Mouse (Mus musculus) layer of hippocampus, adult 8-10 months (tissue): ENCODE measurements at regions not wholly inside any gene's neighbourhood (a gene's known extent, or its start where the extent isn't known, plus 50 kb on each side); places are given as distances from the start of the nearest gene placed in this dataset.
"Not testable (repeated sequence)": the region's sequence is repeated elsewhere in the genome, so short reads cannot be mapped to it uniquely, and the experiment has no call there.

Source experiments
- DNase-seq, 2 experiments: peaks; one replicate each; pipeline ENCODE4 v3.0.0; 2022; ENCODE audit warnings: low spot score in 2 of 2

DNA sequence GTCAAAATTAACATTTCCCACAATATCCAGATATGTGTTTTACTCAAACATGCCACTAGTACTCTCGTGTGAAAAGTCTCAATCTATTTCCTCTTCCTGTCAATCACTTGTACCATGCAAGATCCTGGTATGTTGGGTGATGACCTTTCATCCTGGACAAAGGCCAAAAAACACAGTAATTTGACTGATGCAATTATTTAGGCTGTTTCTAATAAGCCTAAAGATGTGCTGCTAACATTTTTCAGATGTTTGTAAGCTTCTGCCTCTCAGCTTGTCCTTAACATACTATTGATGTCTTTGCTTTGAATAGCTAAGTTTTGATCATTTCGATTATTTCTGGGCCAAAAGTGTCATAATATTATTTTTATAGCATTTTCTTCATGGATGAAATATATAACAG, 418.4 kb upstream of the Arrdc4 start:
- DNase-seq = no peak

DNA sequence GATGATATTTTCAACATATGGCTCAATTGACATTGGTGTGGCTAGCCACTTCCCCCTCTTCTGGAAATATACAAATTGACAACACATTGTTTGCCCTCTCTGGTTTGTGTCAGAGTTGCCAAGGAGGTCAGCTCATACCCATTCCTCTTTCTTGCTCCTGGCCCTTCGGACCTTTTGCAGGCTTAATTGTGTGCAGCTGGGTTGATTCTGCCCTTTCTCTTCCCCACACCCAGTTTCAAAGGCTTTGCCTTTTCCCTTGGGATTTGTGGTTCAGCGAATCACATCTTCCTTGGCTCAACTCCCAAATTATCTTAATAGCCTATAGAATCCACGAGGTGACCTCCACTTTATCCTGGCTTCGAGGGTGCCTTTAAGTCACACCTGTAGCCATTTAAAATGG, 412.9 kb upstream of the Arrdc4 start:
- DNase-seq = no peak

- no peak for DNase-seq
These were observed 393.3 kb upstream of the Arrdc4 start for GRCm38 (mm10) chr7:69142351-69142750.

DNA sequence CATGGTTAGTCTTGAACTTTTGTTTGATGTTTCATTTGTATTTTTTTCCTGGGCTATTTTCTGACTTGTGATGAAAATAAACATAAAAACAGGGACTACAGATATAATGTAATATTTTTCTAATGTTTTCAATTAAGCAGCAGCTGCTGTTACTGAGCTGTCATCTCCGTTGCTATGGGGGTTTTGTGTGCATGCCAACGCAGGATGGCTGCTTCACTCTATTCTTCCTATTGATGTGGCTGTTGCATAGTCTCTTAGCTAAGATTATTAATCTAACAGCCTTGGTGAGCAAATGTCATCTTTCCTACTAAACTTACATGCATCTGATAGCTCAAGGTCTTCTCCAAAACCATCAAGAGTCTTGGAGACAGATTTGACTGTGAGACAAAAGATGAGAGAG, 384.4 kb upstream of the Arrdc4 start:
- peak; percentile 30 to 45 for DNase-seq

DNA sequence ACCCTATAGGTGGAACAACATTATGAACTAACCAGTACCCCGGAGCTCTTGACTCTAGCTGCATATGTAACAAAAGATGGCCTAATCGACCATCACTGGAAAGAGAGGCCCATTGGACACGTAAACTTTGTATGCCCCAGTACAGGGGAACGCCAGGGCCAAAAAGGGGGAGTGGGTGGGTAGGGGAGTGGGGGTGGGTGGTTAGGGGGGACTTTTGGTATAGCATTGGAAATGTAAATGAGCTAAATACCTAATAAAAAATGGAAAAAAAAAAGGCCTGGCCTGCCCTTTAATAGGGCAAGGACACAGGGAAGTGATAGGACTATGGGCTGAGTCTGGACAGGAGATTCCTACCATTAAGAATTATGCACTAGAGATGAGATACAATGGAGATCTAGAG, 352.7 kb upstream of the Arrdc4 start:
- DNase-seq = not testable (repeated sequence)

DNA sequence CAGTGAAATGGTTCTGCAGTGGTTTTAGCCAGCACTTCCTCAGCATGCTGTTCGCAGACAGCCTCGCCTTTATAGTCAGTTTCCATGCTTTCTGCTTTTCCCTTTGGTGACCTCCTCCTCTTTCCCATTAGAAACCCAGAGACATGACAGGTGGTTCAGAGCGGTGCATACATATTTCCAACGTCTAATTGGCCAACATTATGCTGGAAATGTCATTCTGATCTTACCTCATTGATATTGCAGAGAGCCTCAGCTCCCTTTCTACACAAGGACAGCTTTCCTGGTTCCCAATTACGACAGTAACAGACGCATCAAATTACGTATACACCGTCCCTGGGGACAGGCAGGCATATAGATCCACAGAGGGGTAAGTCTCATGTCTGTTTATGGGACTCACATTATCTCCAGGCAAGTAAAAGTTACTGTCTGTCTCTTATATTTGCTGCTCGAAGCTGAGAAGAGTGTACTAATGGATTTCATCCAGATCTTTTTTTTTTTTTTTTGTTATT, 348.6 kb upstream of the Arrdc4 start:
- no peak for DNase-seq

GRCm38 (mm10) chr7:69074780-69075179, 325.7 kb upstream of the Arrdc4 start:
- DNase-seq = no peak

- no peak for DNase-seq
These were observed 314.0 kb upstream of the Arrdc4 start for GRCm38 (mm10) chr7:69062994-69063393.

GRCm38 (mm10) chr7:69062506-69062905, 313.5 kb upstream of the Arrdc4 start:
- DNase-seq = no peak

GRCm38 (mm10) chr7:69062094-69062493, 313.1 kb upstream of the Arrdc4 start:
- DNase-seq = peak; percentile 3 to 9

DNA sequence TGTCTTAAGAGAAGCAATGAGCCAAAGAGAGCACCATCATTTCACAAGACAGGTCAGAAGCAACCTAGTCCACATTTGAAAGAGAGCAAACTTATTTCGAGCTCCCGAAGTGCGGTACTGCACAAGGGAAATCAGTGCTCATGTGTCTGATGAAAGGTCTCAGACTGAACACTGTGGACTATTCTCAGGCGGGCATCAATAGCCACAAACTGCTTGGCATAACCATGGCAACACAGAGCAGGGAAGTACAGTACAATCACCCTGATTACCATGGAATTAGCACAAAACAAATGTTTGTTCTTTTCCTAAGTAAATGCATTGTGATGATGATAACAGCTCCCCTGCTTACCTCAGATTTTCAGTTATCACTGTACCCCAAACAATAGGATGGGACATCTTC, 312.2 kb upstream of the Arrdc4 start:
- DNase-seq = peak in 1 of 2 experiments; percentile 2

DNA sequence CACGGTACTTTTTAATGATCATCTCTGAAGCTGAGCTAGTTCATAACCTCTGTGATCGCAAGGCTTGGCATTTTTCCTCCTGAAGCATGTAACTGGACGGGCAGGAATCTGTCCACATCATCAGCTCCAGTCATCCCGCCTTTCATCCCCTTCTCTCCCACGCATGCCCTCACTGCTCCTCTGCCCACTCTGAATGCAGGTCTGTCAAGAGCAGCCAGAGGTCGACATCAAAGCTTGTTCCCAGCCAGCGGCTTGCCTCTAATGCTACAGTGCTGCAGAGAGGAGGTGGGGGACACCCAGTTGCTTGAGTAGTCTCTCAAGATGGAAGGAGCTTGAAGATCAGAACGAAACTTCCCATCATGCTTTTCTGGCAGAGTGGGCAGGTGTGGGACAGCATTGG, 267.5 kb upstream of the Arrdc4 start:
- no peak for DNase-seq

GRCm38 (mm10) chr7:69015047-69015446, 266.0 kb upstream of the Arrdc4 start:
- no peak for DNase-seq

DNA sequence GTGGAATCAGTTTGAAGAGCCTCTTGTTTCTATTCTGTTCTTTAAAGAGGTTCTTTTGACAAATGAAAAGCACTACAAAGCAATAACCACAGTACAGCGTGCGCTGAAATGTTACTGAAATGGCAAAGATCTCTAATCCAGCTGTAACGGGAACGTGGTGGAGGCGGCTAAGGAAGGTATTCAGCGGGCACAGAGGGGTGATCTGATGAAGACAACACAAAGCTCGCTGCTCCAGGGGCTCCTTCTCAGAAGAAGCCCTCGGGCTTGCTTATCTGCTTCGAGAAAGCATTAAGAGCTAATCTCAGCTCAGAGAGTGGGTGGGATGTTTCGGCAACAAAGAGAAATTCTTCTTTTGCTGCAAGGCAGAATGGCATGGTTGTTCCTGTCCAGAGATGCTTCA, 258.2 kb upstream of the Arrdc4 start:
- DNase-seq = no peak

- DNase-seq = no peak
These were observed 239.0 kb upstream of the Arrdc4 start for GRCm38 (mm10) chr7:68988061-68988460.

DNA sequence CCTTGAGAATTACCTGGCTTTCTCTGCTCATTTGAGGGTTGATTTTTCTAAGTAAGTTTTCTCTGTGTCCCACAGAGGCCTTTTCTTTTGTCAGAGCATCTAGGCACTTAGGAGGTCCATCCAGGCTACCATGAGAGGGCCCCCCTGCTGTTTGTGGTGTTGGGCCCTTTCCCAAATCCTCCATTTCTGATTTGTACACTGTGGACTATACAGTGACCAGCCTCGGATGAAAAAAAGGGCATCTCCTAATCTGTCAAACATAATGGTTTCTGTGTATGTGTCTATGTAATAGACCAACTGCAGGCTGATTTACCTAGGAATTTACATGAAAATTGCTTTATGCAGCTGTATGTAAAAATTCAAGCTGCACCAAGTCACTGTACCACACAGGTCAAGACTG, 234.9 kb upstream of the Arrdc4 start:
- no peak for DNase-seq

- no peak for DNase-seq
These were observed 234.0 kb upstream of the Arrdc4 start for GRCm38 (mm10) chr7:68982914-68983502.

DNA sequence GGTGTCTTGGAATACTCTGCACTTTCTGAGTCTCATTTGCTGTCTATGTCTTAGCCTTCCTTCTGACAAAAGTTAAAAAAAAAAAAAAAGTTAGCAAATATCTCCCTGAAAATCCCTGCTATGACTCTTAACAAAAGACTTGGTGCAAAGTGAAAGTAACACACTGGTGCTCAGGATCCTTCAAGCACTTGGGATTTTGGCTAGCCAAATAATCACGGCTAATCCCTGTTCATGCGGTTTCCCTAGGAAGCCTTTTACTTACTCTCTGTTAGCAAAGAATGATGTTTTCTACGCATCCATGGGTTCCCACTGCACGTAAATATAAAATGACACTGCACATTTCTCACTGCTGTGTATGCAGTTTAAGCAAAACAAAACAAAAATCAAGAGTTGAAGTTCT, 229.5 kb upstream of the Arrdc4 start:
- no peak for DNase-seq

DNA sequence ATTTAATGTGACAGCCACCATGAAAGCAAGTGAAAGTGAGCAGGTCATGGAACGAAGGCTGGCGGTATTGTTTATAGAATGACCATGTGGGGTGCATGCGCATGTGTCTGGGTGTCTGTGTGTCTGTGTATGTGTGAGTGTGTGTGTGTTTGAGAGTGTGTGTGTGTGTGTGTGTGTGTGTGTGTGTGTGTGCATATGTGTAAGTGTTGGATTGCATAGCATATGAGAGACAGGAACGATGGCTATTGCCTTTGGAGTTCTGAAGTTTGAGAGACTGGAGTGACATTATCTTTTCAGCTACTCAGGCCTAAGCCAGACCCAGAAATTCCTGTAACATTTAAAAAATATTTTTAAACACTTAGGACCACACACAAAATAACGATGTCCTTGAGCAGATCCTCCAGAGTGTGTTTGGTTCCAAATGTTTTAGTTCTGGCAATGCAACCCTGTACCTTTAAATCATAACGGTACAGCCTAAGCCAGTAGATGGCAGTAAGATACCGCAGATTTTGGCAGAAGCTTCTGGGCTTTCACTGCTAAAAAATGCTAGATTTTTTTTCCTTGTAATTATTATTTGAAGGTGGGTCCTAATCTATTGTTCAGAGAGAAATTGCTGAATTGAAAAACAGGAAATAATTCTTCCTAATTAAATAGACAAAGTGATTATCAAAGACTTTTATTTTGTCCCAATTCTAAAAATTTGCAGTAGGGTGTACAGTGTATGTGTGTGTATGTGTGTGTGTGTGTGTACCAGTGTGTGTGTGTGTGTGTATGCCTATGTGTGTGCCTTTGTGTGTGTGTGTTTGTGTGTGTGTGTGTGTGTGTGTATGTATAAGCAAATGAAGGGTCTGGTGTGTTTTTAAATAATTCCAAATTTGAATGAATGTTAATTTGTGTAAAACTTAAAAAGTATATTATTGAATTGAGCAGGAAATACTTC, 228.0 kb upstream of the Arrdc4 start:
- peak; percentile 14 to 36 for DNase-seq

DNA sequence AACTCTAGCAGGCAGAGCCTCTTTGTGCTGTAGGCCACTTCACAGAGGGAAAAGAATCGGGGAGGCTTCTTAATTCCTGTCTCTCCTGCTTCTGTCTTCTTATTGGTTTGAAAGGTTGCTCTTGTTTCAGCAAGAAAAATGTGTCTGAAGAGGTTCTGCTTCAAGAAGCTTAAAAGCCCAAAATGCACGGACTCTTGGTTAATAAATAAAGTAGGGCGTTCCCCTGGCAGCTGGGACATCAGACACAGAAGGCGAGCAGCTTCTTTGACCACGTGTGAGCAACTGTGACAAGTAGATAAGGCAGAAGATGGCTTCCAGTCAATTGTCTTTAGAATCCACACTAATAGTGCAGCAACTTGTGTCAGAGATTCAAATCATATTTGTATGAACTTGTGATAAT, 226.9 kb upstream of the Arrdc4 start:
- DNase-seq = no peak

DNA sequence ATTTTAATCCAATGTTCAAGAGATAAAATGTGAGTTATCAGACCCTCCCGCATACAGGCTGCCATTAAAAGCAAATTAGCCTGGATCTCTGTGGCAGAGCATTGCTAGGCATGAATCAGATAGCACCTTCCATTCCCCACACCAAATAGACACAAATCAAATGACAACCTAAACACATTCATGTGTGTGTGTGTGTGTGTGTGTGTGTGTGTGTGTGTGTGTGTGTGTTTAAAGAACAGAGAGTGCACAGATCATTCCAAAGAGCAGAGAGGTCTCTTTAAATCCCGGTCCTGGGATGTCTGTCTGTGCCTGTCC, 226.5 kb upstream of the Arrdc4 start:
- DNase-seq = no peak

DNA sequence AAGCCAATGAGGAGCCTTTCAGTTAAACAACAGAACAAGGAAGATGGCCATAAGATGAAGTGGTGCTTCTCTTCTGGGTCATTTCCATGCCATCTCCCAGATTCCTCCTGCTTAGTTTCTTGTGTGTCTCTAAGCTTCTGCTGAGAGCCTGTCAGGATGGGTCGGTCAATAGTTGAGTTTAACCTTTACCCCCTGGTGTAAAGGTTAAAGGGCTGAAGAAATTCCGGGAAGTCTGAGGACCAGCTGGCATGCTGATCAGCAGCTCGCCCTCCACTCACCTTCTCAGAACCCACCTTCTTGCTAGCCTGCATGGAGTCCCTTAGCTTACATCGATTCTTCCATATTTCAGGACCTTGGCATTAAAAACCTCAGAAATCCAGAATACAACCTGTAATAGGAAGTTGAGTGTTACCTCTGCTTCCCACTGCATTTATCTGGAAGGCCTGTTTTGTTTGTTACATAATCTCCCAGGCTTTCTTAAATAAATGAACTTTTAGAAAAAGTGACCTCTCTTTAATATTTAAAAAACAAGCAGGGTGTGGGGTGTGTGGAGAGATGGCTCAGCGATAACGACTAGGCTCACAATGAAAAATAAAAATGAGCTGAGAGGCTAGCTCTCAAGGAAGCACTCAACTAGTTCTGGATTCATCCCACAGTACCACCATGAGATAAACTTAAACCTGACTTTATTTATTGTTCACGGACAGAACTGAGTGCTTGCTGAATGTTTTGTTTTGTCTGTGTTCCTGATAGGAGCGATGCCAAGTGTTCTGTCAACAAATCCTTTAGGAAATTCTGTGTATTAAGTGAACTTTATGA, 225.9 kb upstream of the Arrdc4 start:
- no peak for DNase-seq
